Mouse (Mus musculus) lung, postnatal 25 days (tissue): ENCODE measurements around the gene 9930111J21Rik1.
A peak's percentile ranks its signal among the peaks of the same experiment; 100 is the strongest.
"Not testable (repeated sequence)": the region's sequence is repeated elsewhere in the genome, so short reads cannot be mapped to it uniquely, and the experiment has no call there.

Experiments used
- DNase-seq: peaks from one replicate; pipeline ENCODE4 v3.0.0; 2022; ENCODE audit warnings: low spot score

Gene 9930111J21Rik1

GRCm38 (mm10) chr11:48979251-48979650, at the start of gene 9930111J21Rik1:
9930111J21Rik1 (minus strand) TSS chr11:48979398.
- DNase-seq = not testable (repeated sequence)

GRCm38 (mm10) chr11:49012074-49012473, 32.9 kb upstream of the 9930111J21Rik1 start:
- not testable (repeated sequence) for DNase-seq

- DNase-seq = not testable (repeated sequence)
These were observed 27.6 kb upstream of the 9930111J21Rik1 start for GRCm38 (mm10) chr11:49006785-49007184.

GRCm38 (mm10) chr11:49006317-49006716, 27.1 kb upstream of the 9930111J21Rik1 start:
- DNase-seq = not testable (repeated sequence)

- DNase-seq = not testable (repeated sequence)
These were observed 21.2 kb upstream of the 9930111J21Rik1 start for GRCm38 (mm10) chr11:49000411-49000810.

GRCm38 (mm10) chr11:48994018-48994417, 14.8 kb upstream of the 9930111J21Rik1 start, which contains the start of gene Tgtp1:
Tgtp1 (minus strand) TSS chr11:48994172.
- DNase-seq = not testable (repeated sequence)

- not testable (repeated sequence) for DNase-seq
These were observed 14.1 kb upstream of the 9930111J21Rik1 start for GRCm38 (mm10) chr11:48993296-48993695.

GRCm38 (mm10) chr11:48991740-48992520, 12.7 kb upstream of the 9930111J21Rik1 start, which contains the start of gene Gm12185:
Gm12185 (minus strand) TSS chr11:48992226.
- not testable (repeated sequence) for DNase-seq

GRCm38 (mm10) chr11:48989981-48990380, 10.8 kb upstream of the 9930111J21Rik1 start:
- not testable (repeated sequence) for DNase-seq

GRCm38 (mm10) chr11:48988219-48988618, 9.0 kb upstream of the 9930111J21Rik1 start:
- DNase-seq = not testable (repeated sequence)

GRCm38 (mm10) chr11:48982848-48983247, 3.6 kb upstream of the 9930111J21Rik1 start:
- not testable (repeated sequence) for DNase-seq

GRCm38 (mm10) chr11:48980052-48980451, 854 bp upstream of the 9930111J21Rik1 start:
- not testable (repeated sequence) for DNase-seq

GRCm38 (mm10) chr11:48978240-48978939, 808 bp downstream of the 9930111J21Rik1 start, which contains the start of gene Olfr56:
Olfr56 (plus strand) TSS chr11:48978889.
- not testable (repeated sequence) for DNase-seq

- DNase-seq = not testable (repeated sequence)
These were observed 4.5 kb downstream of the 9930111J21Rik1 start for GRCm38 (mm10) chr11:48974686-48975085.

GRCm38 (mm10) chr11:48946090-48946489, 33.1 kb downstream of the 9930111J21Rik1 start, which contains the start of gene Psme2b:
Psme2b (minus strand) TSS chr11:48946190.
- DNase-seq = not testable (repeated sequence)

- DNase-seq = not testable (repeated sequence)
These were observed 39.9 kb downstream of the 9930111J21Rik1 start for GRCm38 (mm10) chr11:48939286-48939685.

GRCm38 (mm10) chr11:48935291-48935690, 43.9 kb downstream of the 9930111J21Rik1 start:
- DNase-seq = not testable (repeated sequence)

- not testable (repeated sequence) for DNase-seq
These were observed 45.3 kb downstream of the 9930111J21Rik1 start for GRCm38 (mm10) chr11:48933923-48934322.

- peak; percentile 8 for DNase-seq
These were observed 45.8 kb downstream of the 9930111J21Rik1 start for GRCm38 (mm10) chr11:48933422-48933821.

- not testable (repeated sequence) for DNase-seq
These were observed 51.1 kb downstream of the 9930111J21Rik1 start for GRCm38 (mm10) chr11:48928068-48928467.

GRCm38 (mm10) chr11:48926437-48926836, 52.8 kb downstream of the 9930111J21Rik1 start:
- not testable (repeated sequence) for DNase-seq

- DNase-seq = not testable (repeated sequence)
These were observed 55.4 kb downstream of the 9930111J21Rik1 start for GRCm38 (mm10) chr11:48923818-48924217.
